Mouse (Mus musculus): ENCODE data around the gene Vkorc1.

DNA sequence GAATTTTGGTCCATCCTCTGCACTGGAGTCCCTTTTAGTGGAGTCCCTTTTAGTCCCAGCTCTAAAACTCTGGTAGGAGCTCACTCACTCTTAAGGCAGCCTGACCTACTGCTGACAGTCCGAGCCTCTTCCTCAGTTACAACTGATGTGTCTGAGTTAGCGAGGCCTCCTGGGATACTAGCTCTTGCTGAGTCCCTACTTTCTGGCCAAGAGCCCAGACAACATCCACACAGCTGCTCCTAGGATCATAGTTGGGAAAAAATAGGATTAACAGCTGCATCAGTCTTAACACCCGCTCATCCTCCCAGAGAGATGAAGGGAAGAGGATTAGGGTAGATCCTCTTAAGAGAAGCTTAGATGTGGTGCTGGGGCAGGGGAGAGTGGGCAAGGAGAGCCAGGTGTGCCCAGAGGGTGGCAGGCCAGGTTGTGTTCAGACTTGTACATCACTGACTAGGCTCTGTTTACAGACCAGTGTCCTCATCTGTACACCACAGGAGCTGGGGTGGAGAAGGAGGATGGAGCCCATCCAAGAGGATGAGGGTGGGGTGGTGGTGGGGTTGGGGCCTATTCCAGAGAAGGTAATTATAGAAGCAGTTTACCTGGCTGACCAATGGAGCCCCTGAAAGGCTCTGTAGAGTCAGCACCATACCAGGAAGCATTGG is 26.1 kb downstream of the Vkorc1 start:
- TF ChIP-seq POLR2A (IDR thresholded peaks at IDR 0.05; ENCODE audit: insufficient read depth, low read length), result no peak
- no peak for TF ChIP-seq CTCF (IDR thresholded peaks at IDR 0.05; ENCODE audit: low read depth, low read length)
